In genomic region chr11:94472916-94473706, GRCm38 (mm10) we compare ENCODE assay signal across 8 mouse cellular contexts. TPM values are rescaled to one million over a fixed set of nuclear protein-coding genes. Genes with fewer than 3 reads are reported as not detected.
DNase-seq lines count a peak whose midpoint lies in the region; ATAC-seq and TF ChIP-seq lines count a peak whose summit lies in the region.

No protein-coding gene starts in this region.

- H3K4me3 ChIP-seq in layer of hippocampus, adult 2 months, result peak overlapping the region; percentile 77
- H3K4me3 ChIP-seq in bone marrow macrophage, adult 2 months (ENCODE audit: insufficient read depth, low read length), result peak overlapping the region; percentile 34
- peak overlapping the region; percentile 72 for H3K4me3 ChIP-seq in forebrain, postnatal 0 days (ENCODE audit: low read depth, low read length)
- H3K4me3 ChIP-seq in liver, embryonic 15.5 days (replicated peaks), result peak overlapping the region; percentile 47

- H3K9ac ChIP-seq in forebrain, postnatal 0 days, result peak overlapping the region; percentile 68
- no peak overlapping the region for H3K9ac ChIP-seq in liver, embryonic 15.5 days

- 2% methylated on average over 49 of the region's 52 CpGs for WGBS in forebrain, postnatal 0 days
- 1% methylated on average over 45 of the region's 52 CpGs for WGBS in liver, embryonic 15.5 days (ENCODE audit: insufficient replicate concordance)

- H3K36me3 ChIP-seq in forebrain, postnatal 0 days (ENCODE audit: insufficient read depth), result no peaks in the 10 kb centered on the region
- no peaks in the 10 kb centered on the region for H3K36me3 ChIP-seq in liver, embryonic 15.5 days (replicated peaks)

- DNase-seq in layer of hippocampus, adult 2 months (ENCODE audit: low spot score in 2 of 2), result no peak
- no peak for DNase-seq in layer of hippocampus, adult 18-20 months (ENCODE audit: low spot score in 2 of 2)
- no peak for DNase-seq in forebrain, postnatal 0 days
- DNase-seq in spleen, postnatal 14 days (ENCODE audit: low spot score in 2 of 2), result no peak

- H3K4me1 ChIP-seq in bone marrow macrophage, adult 2 months (ENCODE audit: control insufficient read depth, insufficient read depth, low read length), result peaks cover 5% of the 10 kb centered on the region; the same call in 1 of the 2 replicates
- peaks cover 29% of the 10 kb centered on the region for H3K4me1 ChIP-seq in forebrain, postnatal 0 days (ENCODE audit: insufficient read depth)
- H3K4me1 ChIP-seq in liver, embryonic 15.5 days (replicated peaks), result peaks cover 25% of the 10 kb centered on the region

- no peaks in the 10 kb centered on the region for H3K9me3 ChIP-seq in forebrain, postnatal 0 days (ENCODE audit: low read length)
- H3K9me3 ChIP-seq in liver, embryonic 15.5 days (replicated peaks), result no peaks in the 10 kb centered on the region

- H3K27me3 ChIP-seq in forebrain, postnatal 0 days (ENCODE audit: insufficient read depth, low read length), result peaks cover 6% of the 10 kb centered on the region
- H3K27me3 ChIP-seq in liver, embryonic 15.5 days, result peaks cover 98% of the 10 kb centered on the region

- no peak for TF ChIP-seq POLR2A in bone marrow macrophage, adult 2 months (IDR thresholded peaks at IDR 0.05; ENCODE audit: borderline replicate concordance, low read depth, low read length)

- H3K4me2 ChIP-seq in forebrain, postnatal 0 days (ENCODE audit: low read depth), result peak overlapping the region; percentile 90
- peak overlapping the region; percentile 75 for H3K4me2 ChIP-seq in liver, embryonic 15.5 days

- ATAC-seq in forebrain, postnatal 0 days, result no peak
- ATAC-seq in liver, embryonic 15.5 days (ENCODE audit: insufficient read depth), result no peak
- no peak for ATAC-seq in megakaryocyte progenitor cell, adult 5-6 weeks (replicated peaks; ENCODE audit: poor library complexity)
- ATAC-seq in activated CD4-positive, CD25-positive, alpha-beta regulatory T cell, adult 4 months, result no peak

- H3K27ac ChIP-seq in layer of hippocampus, adult 2 months, result peak overlapping the region; percentile 68
- no peak overlapping the region for H3K27ac ChIP-seq in bone marrow macrophage, adult 2 months (ENCODE audit: insufficient read depth, low read depth, low read length)
- peak overlapping the region; percentile 60 for H3K27ac ChIP-seq in forebrain, postnatal 0 days (ENCODE audit: low read depth, low read length)
- no peak overlapping the region for H3K27ac ChIP-seq in liver, embryonic 15.5 days (replicated peaks)

- no peak for TF ChIP-seq CTCF in layer of hippocampus, adult 2 months (conservative IDR thresholded peaks at IDR 0.05)
- TF ChIP-seq CTCF in bone marrow macrophage, adult 2 months (IDR thresholded peaks at IDR 0.05; ENCODE audit: low read depth, low read length), result no peak
- TF ChIP-seq CTCF in forebrain, postnatal 0 days (IDR thresholded peaks at IDR 0.05; ENCODE audit: low read depth), result no peak

RNA-seq across cellular contexts. Expression of gene Cacna1g, which starts 0.9 kb away (rescaled TPM):
- total RNA-seq in layer of hippocampus, adult 2 months (2021), result 10 to 100 TPM; 61.0 to 74.0 TPM
- 10 to 100 TPM; 53.2 to 59.2 TPM for total RNA-seq in layer of hippocampus, adult 18-20 months (2021)
- not detected in 2 replicates for polyA plus RNA-seq in bone marrow macrophage, adult 2 months (2012; ENCODE audit: insufficient read depth, insufficient read length, missing spikeins)
- 47.1 and 62.9 TPM in 2 replicates for total RNA-seq in forebrain, postnatal 0 days (2014; rRNA removed)
- 5.3 and 5.8 TPM in 2 replicates for polyA plus RNA-seq in forebrain, postnatal 0 days (2015; fragmentation: Nextera tagmentation; extraction: Ambion mirVana)
- polyA plus RNA-seq in liver, embryonic 15.5 days (2015; fragmentation: Nextera tagmentation; extraction: Ambion mirVana), result 2.3 and 2.7 TPM in 2 replicates
- total RNA-seq in megakaryocyte progenitor cell, adult 5-6 weeks (2015), result not detected in 2 replicates
- total RNA-seq in megakaryocyte progenitor cell, adult 5-6 weeks (2017), result not detected in 2 replicates
- not detected for polyA plus RNA-seq in activated CD4-positive, CD25-positive, alpha-beta regulatory T cell, adult 4 months (2017; shearing (Covaris generic))

RNA-seq across cellular contexts. Expression of gene Spata20, which starts 12.9 kb away (rescaled TPM):
- under 1 TPM in 1 of 2 experiments, not detected in 1; 0.18 TPM for total RNA-seq in layer of hippocampus, adult 2 months (2021)
- total RNA-seq in layer of hippocampus, adult 18-20 months (2021), result under 1 TPM in 1 of 2 experiments, not detected in 1; 0.79 TPM
- not detected in 2 replicates for polyA plus RNA-seq in bone marrow macrophage, adult 2 months (2012; ENCODE audit: insufficient read depth, insufficient read length, missing spikeins)
- total RNA-seq in forebrain, postnatal 0 days (2014; rRNA removed), result 0.92 and 3.1 TPM in 2 replicates
- polyA plus RNA-seq in forebrain, postnatal 0 days (2015; fragmentation: Nextera tagmentation; extraction: Ambion mirVana), result 0.99 and 2.3 TPM in 2 replicates
- not detected in 2 replicates for polyA plus RNA-seq in liver, embryonic 15.5 days (2015; fragmentation: Nextera tagmentation; extraction: Ambion mirVana)
- not detected in 2 replicates for total RNA-seq in megakaryocyte progenitor cell, adult 5-6 weeks (2015)
- total RNA-seq in megakaryocyte progenitor cell, adult 5-6 weeks (2017), result not detected in 2 replicates
- not detected for polyA plus RNA-seq in activated CD4-positive, CD25-positive, alpha-beta regulatory T cell, adult 4 months (2017; shearing (Covaris generic))

RNA-seq across cellular contexts. Expression of gene Epn3, which starts 26.7 kb away (rescaled TPM):
- total RNA-seq in layer of hippocampus, adult 2 months (2021), result 1 to 10 TPM; 1.6 TPM
- 1 to 10 TPM; 2.1 to 2.2 TPM for total RNA-seq in layer of hippocampus, adult 18-20 months (2021)
- not detected in 2 replicates for polyA plus RNA-seq in bone marrow macrophage, adult 2 months (2012; ENCODE audit: insufficient read depth, insufficient read length, missing spikeins)
- total RNA-seq in forebrain, postnatal 0 days (2014; rRNA removed), result 2.0 and 2.5 TPM in 2 replicates
- 0.96 and 1.4 TPM in 2 replicates for polyA plus RNA-seq in forebrain, postnatal 0 days (2015; fragmentation: Nextera tagmentation; extraction: Ambion mirVana)
- 0.09 and 0.15 TPM in 2 replicates for polyA plus RNA-seq in liver, embryonic 15.5 days (2015; fragmentation: Nextera tagmentation; extraction: Ambion mirVana)
- total RNA-seq in megakaryocyte progenitor cell, adult 5-6 weeks (2015), result not detected in 2 replicates
- 0.03 TPM in 1 of 2 replicates, not detected in the other for total RNA-seq in megakaryocyte progenitor cell, adult 5-6 weeks (2017)
- not detected for polyA plus RNA-seq in activated CD4-positive, CD25-positive, alpha-beta regulatory T cell, adult 4 months (2017; shearing (Covaris generic))

RNA-seq across cellular contexts. Expression of gene Mycbpap, which starts 48.4 kb away (rescaled TPM):
- 1 to 10 TPM; 2.2 to 4.6 TPM for total RNA-seq in layer of hippocampus, adult 2 months (2021)
- total RNA-seq in layer of hippocampus, adult 18-20 months (2021), result 1 to 10 TPM; 2.1 to 3.7 TPM
- polyA plus RNA-seq in bone marrow macrophage, adult 2 months (2012; ENCODE audit: insufficient read depth, insufficient read length, missing spikeins), result 0.50 and 0.89 TPM in 2 replicates
- total RNA-seq in forebrain, postnatal 0 days (2014; rRNA removed), result 0.77 and 2.1 TPM in 2 replicates
- polyA plus RNA-seq in forebrain, postnatal 0 days (2015; fragmentation: Nextera tagmentation; extraction: Ambion mirVana), result 1.5 and 1.7 TPM in 2 replicates
- polyA plus RNA-seq in liver, embryonic 15.5 days (2015; fragmentation: Nextera tagmentation; extraction: Ambion mirVana), result 0.09 TPM in 1 of 2 replicates, not detected in the other
- not detected in 2 replicates for total RNA-seq in megakaryocyte progenitor cell, adult 5-6 weeks (2015)
- 0.20 and 2.5 TPM in 2 replicates for total RNA-seq in megakaryocyte progenitor cell, adult 5-6 weeks (2017)
- not detected for polyA plus RNA-seq in activated CD4-positive, CD25-positive, alpha-beta regulatory T cell, adult 4 months (2017; shearing (Covaris generic))

Comparison
In these comparisons a context has a peak if more than half of its experiments do, and no peak if none do; other contexts are left out.
1. H3K27ac ChIP-seq: peak in layer of hippocampus, adult 2 months (single experiment) and forebrain, postnatal 0 days (single experiment); none in bone marrow macrophage, adult 2 months (single experiment) and liver, embryonic 15.5 days (single experiment).
2. RNA of gene Cacna1g, which starts 0.9 kb away (total RNA-seq): 61.0 to 74.0 TPM in layer of hippocampus, adult 2 months, 47.1 to 62.9 TPM in forebrain, postnatal 0 days and 53.2 to 59.2 TPM in layer of hippocampus, adult 18-20 months; not detected in megakaryocyte progenitor cell, adult 5-6 weeks; every median in the first group is over 10 times any median in the second.
3. Peak in every context shown above with its lines, with median percentiles within 50 percentile points of each other: H3K4me3 ChIP-seq.